Mouse (Mus musculus): ENCODE data around the gene Plekhm2.

The Plekhm2 gene

GRCm38 (mm10) chr4:141663122-141663931, 1.4 kb downstream of the Plekhm2 start:
- in situ Hi-C loops (cut with MboI, MseI), result loop anchor here (10.0 kb wide), 1 partner anchor 1639 kb away; no protein-coding TSS in a partner anchor

- in situ Hi-C loops (cut with MboI, MseI), result loop anchor here (10.0 kb wide), 1 partner anchor 1636 kb away; no protein-coding TSS in a partner anchor
Measured at GRCm38 (mm10) chr4:141660884-141661283, 3.8 kb downstream of the Plekhm2 start.

GRCm38 (mm10) chr4:141659739-141660138, 5.0 kb downstream of the Plekhm2 start:
- in situ Hi-C loops (cut with MboI, MseI), result loop anchor here (10.0 kb wide), 2 partner anchors 1635 to 1755 kb away; partner anchors contain the start of gene Pramef8

GRCm38 (mm10) chr4:141658846-141659484, 5.7 kb downstream of the Plekhm2 start:
- in situ Hi-C loops (cut with MboI, MseI), result loop anchor here (10.0 kb wide), 1 partner anchor 1756 kb away; the partner anchor contains the start of gene Pramef8

GRCm38 (mm10) chr4:141656932-141657331, 7.8 kb downstream of the Plekhm2 start:
- in situ Hi-C loops (cut with MboI, MseI), result loop anchor here (10.0 kb wide), 1 partner anchor 1758 kb away; the partner anchor contains the start of gene Pramef8

GRCm38 (mm10) chr4:141655908-141656608, 8.6 kb downstream of the Plekhm2 start:
- in situ Hi-C loops (cut with MboI, MseI), result loop anchor here (10.0 kb wide), 1 partner anchor 1759 kb away; the partner anchor contains the start of gene Pramef8

- in situ Hi-C loops (cut with MboI, MseI), result loop anchor here (10.0 kb wide), 1 partner anchor 1760 kb away; the partner anchor contains the start of gene Pramef8
Measured at GRCm38 (mm10) chr4:141654509-141654908, 10.2 kb downstream of the Plekhm2 start.

- in situ Hi-C loops (cut with MboI, MseI), result loop anchor here (10.0 kb wide), 1 partner anchor 1761 kb away; the partner anchor contains the start of gene Pramef8
Measured at GRCm38 (mm10) chr4:141653813-141654212, 10.9 kb downstream of the Plekhm2 start.

- in situ Hi-C loops (cut with MboI, MseI), result loop anchor here (10.0 kb wide), 1 partner anchor 1762 kb away; the partner anchor contains the start of gene Pramef8
Measured at GRCm38 (mm10) chr4:141653044-141653443, 11.7 kb downstream of the Plekhm2 start.

GRCm38 (mm10) chr4:141651944-141652343, 12.8 kb downstream of the Plekhm2 start:
- in situ Hi-C loops (cut with MboI, MseI), result loop anchor here (10.0 kb wide), 1 partner anchor 1763 kb away; the partner anchor contains the start of gene Pramef8

- in situ Hi-C loops (cut with MboI, MseI), result loop anchor here (10.0 kb wide), 1 partner anchor 1764 kb away; the partner anchor contains the start of gene Pramef8
Measured at GRCm38 (mm10) chr4:141651286-141651685, 13.4 kb downstream of the Plekhm2 start.

GRCm38 (mm10) chr4:141649244-141649643, 15.5 kb downstream of the Plekhm2 start:
- in situ Hi-C loops (cut with MboI, MseI), result no loop called here

GRCm38 (mm10) chr4:141648262-141648661, 16.4 kb downstream of the Plekhm2 start:
- in situ Hi-C loops (cut with MboI, MseI), result no loop called here

- in situ Hi-C loops (cut with MboI, MseI), result no loop called here
Measured at GRCm38 (mm10) chr4:141647187-141647586, 17.5 kb downstream of the Plekhm2 start.

- in situ Hi-C loops (cut with MboI, MseI), result no loop called here
Measured at GRCm38 (mm10) chr4:141645988-141646387, 18.7 kb downstream of the Plekhm2 start.

- in situ Hi-C loops (cut with MboI, MseI), result no loop called here
Measured at GRCm38 (mm10) chr4:141643118-141643855, 21.4 kb downstream of the Plekhm2 start.

- in situ Hi-C loops (cut with MboI, MseI), result no loop called here
Measured at GRCm38 (mm10) chr4:141641961-141642811, 22.5 kb downstream of the Plekhm2 start.

GRCm38 (mm10) chr4:141641353-141641771, 23.3 kb downstream of the Plekhm2 start:
- in situ Hi-C loops (cut with MboI, MseI), result no loop called here

GRCm38 (mm10) chr4:141639474-141639873, 25.2 kb downstream of the Plekhm2 start:
- in situ Hi-C loops (cut with MboI, MseI), result no loop called here

- in situ Hi-C loops (cut with MboI, MseI), result no loop called here
Measured at GRCm38 (mm10) chr4:141636693-141637092, 28.0 kb downstream of the Plekhm2 start.
